Mouse (Mus musculus): ENCODE data around the gene Gm21093. TPM values are rescaled to one million over a fixed set of nuclear protein-coding genes. Genes with fewer than 3 reads are reported as not detected.
"Not testable (repeated sequence)": the region's sequence is repeated elsewhere in the genome, so short reads cannot be mapped to it uniquely, and the experiment has no call there.

Gene Gm21093
- 1 to 10 TPM; 2.3 to 3.5 TPM for total RNA-seq (2021)
- long read RNA-seq, experiment 1, partial matches to known transcripts: 0 of 1 reads
- long read RNA-seq, experiment 1, other reads (novel, unspliced or antisense): 1 of 1 reads
- long read RNA-seq, experiment 2: 0 reads

DNA sequence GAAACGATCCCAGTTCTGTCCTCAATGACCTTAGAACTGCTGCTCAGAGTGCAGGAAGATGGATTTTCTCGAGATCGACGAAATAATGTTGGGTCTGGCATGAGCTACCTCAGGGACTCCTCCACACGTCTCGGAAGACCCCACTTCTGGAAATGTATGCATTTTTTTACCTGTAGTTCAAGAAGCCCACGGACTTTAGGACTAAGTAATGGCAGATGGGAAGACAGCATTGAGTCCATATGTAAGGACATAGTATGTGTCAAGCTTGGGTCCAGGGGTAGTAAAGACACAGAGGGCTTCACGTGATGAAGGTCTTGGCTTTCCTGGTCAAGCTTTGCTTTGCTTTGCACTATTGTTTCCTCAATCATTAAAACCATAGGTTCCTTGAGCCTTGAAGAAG lies at the start of gene Gm21093:
Gene Gm21093 (minus strand): TSS at position 101 of the 400 bp plus-strand sequence.
- DNase-seq (ENCODE audit: low spot score in 2 of 2): not testable (repeated sequence)

Other genes with a start within 250 kb of the Gm21093 start
- gene Gm21541, start 131.1 kb downstream of the Gm21093 start, total RNA-seq (2021): not detected
- gene Gm20878, start 93.2 kb downstream of the Gm21093 start, total RNA-seq (2021): 10 to 100 TPM; 11.7 to 15.9 TPM
- 1 to 10 TPM in 1 of 2 experiments, under 1 TPM in 1; 0.45 to 1.7 TPM for gene Fam205a4, start 68.7 kb downstream of the Gm21093 start, total RNA-seq (2021)
- not detected for gene Gm3893, start 56.5 kb upstream of the Gm21093 start, total RNA-seq (2021)
- gene Gm13304, start 80.1 kb upstream of the Gm21093 start, total RNA-seq (2021): 10 to 100 TPM; 12.4 to 14.1 TPM
- gene Gm13306, start 118.7 kb upstream of the Gm21093 start, total RNA-seq (2021): 1 to 10 TPM; 8.9 to 9.1 TPM
- 1 to 10 TPM; 3.4 to 3.7 TPM for gene Gm13305, start 133.9 kb upstream of the Gm21093 start, total RNA-seq (2021)
- gene Gm10600, start 205.9 kb upstream of the Gm21093 start, total RNA-seq (2021): 1 to 10 TPM; 6.0 to 6.7 TPM
- gene Ccl21b, start 221.0 kb upstream of the Gm21093 start, total RNA-seq (2021): not detected